Mouse (Mus musculus): ENCODE data around the gene Ccl9. TPM values are rescaled to one million over a fixed set of nuclear protein-coding genes. Genes with fewer than 3 reads are reported as not detected.

The Ccl9 gene
- total RNA-seq (2021): 1 to 10 TPM; 2.4 to 6.2 TPM
- long read RNA-seq, experiment 1, partial matches to known transcripts: 0 of 1 reads
- long read RNA-seq, experiment 1, other reads (novel, unspliced or antisense): 0 of 1 reads
- long read RNA-seq, experiment 2: 0 reads

DNA sequence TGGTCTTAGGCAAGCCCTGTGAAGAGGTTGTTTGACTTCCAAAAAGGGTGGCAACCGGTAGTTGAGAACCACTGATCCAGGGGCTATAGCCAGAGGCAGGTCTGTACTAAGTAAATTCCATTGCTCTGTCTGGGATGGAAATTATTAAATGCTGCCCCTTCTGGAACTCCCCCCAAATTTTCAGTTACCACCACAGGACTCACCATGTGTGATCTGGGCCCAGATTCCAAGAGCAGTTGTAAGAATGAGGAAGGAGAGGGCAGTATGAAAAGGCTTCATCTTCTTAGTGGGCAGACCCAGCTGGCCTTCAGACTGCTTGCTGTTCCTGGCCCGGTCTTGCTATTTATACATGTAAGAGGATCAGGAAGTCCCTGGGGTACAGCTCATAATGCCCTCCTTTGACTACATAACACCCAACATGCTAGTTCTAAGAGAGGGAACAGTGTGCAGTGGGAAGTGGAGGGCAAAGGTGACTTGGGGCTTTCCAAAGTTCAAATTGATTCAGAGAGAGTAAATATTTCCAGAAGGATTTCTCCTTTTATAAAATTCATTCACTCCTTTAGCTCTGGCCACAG is at the start of gene Ccl9:
TSS of gene Ccl9 (minus strand) at position 451 of the 575 bp plus-strand sequence.
- H3K27ac ChIP-seq: peak within 1 kb of the TSS; percentile 51
- no peak for TF ChIP-seq CTCF (IDR thresholded peaks at IDR 0.05)
- H3K4me3 ChIP-seq: peak within 1 kb of the TSS; percentile 28
- DNase-seq: no peak
- intact Hi-C loops (cut with DNase I): no loop called here

GRCm38 (mm10) chr11:83623586-83623985 is 45.1 kb upstream of the Ccl9 start:
- intact Hi-C loops (cut with DNase I): no loop called here
- no peak for TF ChIP-seq CTCF (IDR thresholded peaks at IDR 0.05)
- no peak overlapping the region for H3K4me3 ChIP-seq
- H3K27ac ChIP-seq: no peak overlapping the region
- DNase-seq: no peak

- no peak overlapping the region for H3K4me3 ChIP-seq
- no peak overlapping the region for H3K27ac ChIP-seq
- DNase-seq: no peak
- no peak for TF ChIP-seq CTCF (IDR thresholded peaks at IDR 0.05)
- intact Hi-C loops (cut with DNase I): no loop called here
Measured at GRCm38 (mm10) chr11:83619037-83619436, 40.6 kb upstream of the Ccl9 start.

- intact Hi-C loops (cut with DNase I): no loop called here
- H3K27ac ChIP-seq: no peak overlapping the region
- H3K4me3 ChIP-seq: no peak overlapping the region
- no peak for TF ChIP-seq CTCF (IDR thresholded peaks at IDR 0.05)
- no peak for DNase-seq
Measured at GRCm38 (mm10) chr11:83618238-83618637, 39.8 kb upstream of the Ccl9 start.

- H3K4me3 ChIP-seq: no peak overlapping the region
- no peak for DNase-seq
- intact Hi-C loops (cut with DNase I): no loop called here
- no peak for TF ChIP-seq CTCF (IDR thresholded peaks at IDR 0.05)
- no peak overlapping the region for H3K27ac ChIP-seq
Measured at GRCm38 (mm10) chr11:83616586-83616985, 38.1 kb upstream of the Ccl9 start.

GRCm38 (mm10) chr11:83610900-83611299 is 32.5 kb upstream of the Ccl9 start:
- TF ChIP-seq CTCF (IDR thresholded peaks at IDR 0.05): no peak
- H3K27ac ChIP-seq: no peak overlapping the region
- DNase-seq: no peak
- H3K4me3 ChIP-seq: no peak overlapping the region
- intact Hi-C loops (cut with DNase I): no loop called here

GRCm38 (mm10) chr11:83606396-83606795 is 28.0 kb upstream of the Ccl9 start:
- no peak overlapping the region for H3K27ac ChIP-seq
- no peak for TF ChIP-seq CTCF (IDR thresholded peaks at IDR 0.05)
- DNase-seq: no peak
- intact Hi-C loops (cut with DNase I): no loop called here
- H3K4me3 ChIP-seq: no peak overlapping the region

DNA sequence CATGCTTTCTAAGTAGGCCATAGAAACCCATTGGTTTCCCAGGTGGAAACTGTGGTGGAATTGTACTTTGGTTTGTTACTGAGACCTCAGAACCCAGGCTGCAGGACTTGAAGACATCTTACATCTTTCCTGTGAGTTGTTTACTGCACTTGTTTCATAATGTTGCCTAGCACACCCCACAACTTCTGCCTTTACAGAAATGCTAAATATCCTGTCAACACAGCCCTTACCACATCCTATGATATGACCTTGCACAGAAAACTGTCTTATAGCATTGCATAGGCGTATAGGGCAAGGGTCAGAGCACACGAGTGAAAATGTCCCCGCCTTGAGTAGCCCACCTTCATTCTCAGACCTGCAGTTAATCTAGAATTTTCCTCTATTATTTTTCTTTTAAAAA is 27.1 kb upstream of the Ccl9 start:
- DNase-seq: no peak
- intact Hi-C loops (cut with DNase I): no loop called here
- H3K4me3 ChIP-seq: no peak overlapping the region
- H3K27ac ChIP-seq: no peak overlapping the region
- TF ChIP-seq CTCF (IDR thresholded peaks at IDR 0.05): no peak

- Histone ChIP-seq H3K4me3 (no peak overlapping the region), H3K27ac (no peak overlapping the region)
- no peak for DNase-seq
- TF ChIP-seq CTCF (IDR thresholded peaks at IDR 0.05): no peak
- intact Hi-C loops (cut with DNase I): no loop called here
Measured at GRCm38 (mm10) chr11:83604698-83605097, 26.3 kb upstream of the Ccl9 start.

DNA sequence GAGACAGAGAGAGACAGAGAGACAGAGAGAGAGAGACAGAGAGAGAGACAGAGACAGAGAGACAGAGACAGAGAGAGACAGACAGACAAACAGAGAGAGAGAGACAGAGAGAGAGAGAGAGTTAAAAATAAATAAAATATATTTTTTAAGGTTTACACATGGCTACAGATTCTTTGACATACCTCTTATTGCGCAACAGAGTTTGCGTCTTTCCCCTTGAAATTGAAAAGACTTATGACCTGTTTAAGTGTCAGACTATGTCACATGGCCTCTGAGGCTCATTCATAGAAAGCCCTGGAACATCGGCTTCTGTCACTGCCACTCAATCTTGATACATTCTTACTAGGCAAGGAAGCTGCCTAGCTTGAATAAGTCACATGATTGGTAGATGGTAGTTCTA is 25.0 kb upstream of the Ccl9 start:
- intact Hi-C loops (cut with DNase I): no loop called here
- no peak for DNase-seq
- no peak overlapping the region for H3K4me3 ChIP-seq
- TF ChIP-seq CTCF (IDR thresholded peaks at IDR 0.05): no peak
- H3K27ac ChIP-seq: no peak overlapping the region

DNA sequence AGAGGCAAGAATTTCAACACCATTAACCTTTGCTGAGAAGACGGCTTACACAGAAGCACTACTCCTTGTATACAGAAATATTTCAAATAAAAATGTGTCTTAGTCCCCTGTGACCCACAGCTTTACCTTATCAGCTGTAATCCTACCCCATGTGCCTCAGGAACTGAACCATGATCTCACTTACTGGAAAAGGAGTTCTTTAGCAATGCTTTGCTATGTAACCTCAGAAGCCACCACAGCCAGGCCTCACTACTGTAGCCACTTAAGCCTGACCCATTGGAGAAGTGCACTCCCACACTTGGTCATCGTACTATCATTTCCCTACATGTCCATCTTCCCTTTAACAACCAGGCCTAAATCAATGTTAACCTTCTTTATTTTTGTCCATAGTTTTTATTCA is 22.1 kb upstream of the Ccl9 start:
- H3K4me3 ChIP-seq: no peak overlapping the region
- intact Hi-C loops (cut with DNase I): no loop called here
- no peak overlapping the region for H3K27ac ChIP-seq
- DNase-seq: no peak
- TF ChIP-seq CTCF (IDR thresholded peaks at IDR 0.05): no peak

DNA sequence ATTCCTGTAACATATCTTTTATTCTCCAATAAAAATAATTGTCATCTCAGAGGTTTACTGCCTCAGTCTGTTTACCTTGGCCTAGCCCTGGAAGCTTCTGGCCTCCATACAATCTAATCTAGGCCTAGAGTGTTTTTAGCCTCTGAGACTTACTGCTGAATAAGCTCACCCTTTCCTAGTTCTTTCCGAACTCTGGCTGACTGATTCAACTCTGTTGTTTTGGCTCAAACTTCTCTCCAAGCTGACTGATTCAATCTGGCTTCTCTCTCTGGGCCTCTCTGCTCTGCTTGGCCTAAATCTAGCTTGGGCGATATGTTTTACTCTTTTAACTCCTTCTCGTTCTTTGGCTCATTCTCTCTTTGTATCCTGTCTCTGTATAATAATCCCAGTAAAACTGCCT is 20.6 kb upstream of the Ccl9 start:
- TF ChIP-seq CTCF (IDR thresholded peaks at IDR 0.05): no peak
- intact Hi-C loops (cut with DNase I): no loop called here
- DNase-seq: no peak
- Histone ChIP-seq H3K27ac (no peak overlapping the region), H3K4me3 (no peak overlapping the region)

DNA sequence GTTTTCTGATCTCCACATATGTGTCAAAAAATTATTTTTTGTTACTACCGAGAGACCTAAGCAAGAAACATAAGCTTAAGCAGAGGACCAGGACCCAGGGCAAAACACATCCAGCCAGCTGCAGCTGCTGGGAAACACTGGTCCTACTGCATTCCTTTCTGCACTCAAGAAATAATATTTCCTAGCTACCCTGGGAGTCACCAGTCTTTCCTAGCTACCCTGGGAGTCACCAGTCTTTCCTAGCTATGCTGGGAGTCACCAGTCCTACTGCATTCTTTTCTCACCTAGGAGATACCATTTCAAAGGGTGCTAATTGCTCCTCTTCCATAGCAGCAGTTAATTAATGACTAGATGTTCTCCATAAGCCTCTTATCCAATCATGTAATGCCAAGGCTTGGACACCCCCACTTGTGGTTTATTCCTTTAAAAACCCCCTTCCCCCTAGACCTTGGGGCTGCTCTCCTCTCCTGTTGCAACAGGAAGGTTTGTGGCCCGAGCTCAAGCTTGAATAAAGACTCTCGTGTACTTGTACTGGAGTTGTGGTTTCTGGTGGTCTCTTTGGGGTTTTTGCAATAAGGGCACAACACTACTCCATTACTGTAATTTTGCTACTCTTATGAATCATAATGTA is 19.9 kb upstream of the Ccl9 start:
- no peak for TF ChIP-seq CTCF (IDR thresholded peaks at IDR 0.05)
- no peak overlapping the region for H3K4me3 ChIP-seq
- intact Hi-C loops (cut with DNase I): no loop called here
- no peak for DNase-seq
- no peak overlapping the region for H3K27ac ChIP-seq

GRCm38 (mm10) chr11:83597796-83598195 is 19.4 kb upstream of the Ccl9 start:
- H3K4me3 ChIP-seq: no peak overlapping the region
- TF ChIP-seq CTCF (IDR thresholded peaks at IDR 0.05): no peak
- intact Hi-C loops (cut with DNase I): no loop called here
- DNase-seq: no peak
- H3K27ac ChIP-seq: no peak overlapping the region
